Mouse (Mus musculus) brain, embryonic 14.5 days (tissue): ENCODE measurements around the gene Akap14. TPM values are rescaled to one million over a fixed set of nuclear protein-coding genes. Genes with fewer than 3 reads are reported as not detected.

ENCODE experiments used
- DNase-seq: peaks from one replicate; pipeline ENCODE4 v3.0.0-alpha.2; 2011; ENCODE audit warnings: low read depth
- CTCF ChIP-seq: fragments of 200-500 bp; IDR thresholded peaks from 2 replicates; pipeline ENCODE4 v1.5.1; 2012; ENCODE audit warnings: inconsistent platforms, mild to moderate bottlenecking, moderate library complexity, borderline replicate concordance; ENCODE audit not compliant: insufficient read depth, insufficient read length; ENCODE audit errors: extremely low read depth
- POLR2A ChIP-seq: fragments of 200-500 bp; IDR thresholded peaks from 2 replicates; pipeline ENCODE4 v1.6.1; 2012; ENCODE audit warnings: mild to moderate bottlenecking, inconsistent platforms, borderline replicate concordance; ENCODE audit not compliant: poor library complexity, insufficient read depth, insufficient read length, severe bottlenecking; ENCODE audit errors: extremely low read depth
- polyA plus RNA-seq: library from polyadenylated mRNA; depleted of rRNA; stranded (reverse); fragments of >200 nt; gene quantifications from 2 replicates; pipeline ENCODE4 v1.2.3, GENCODE M21; 2012; rRNA removed

Akap14 gene
- polyA plus RNA-seq, 1 experiment: 0.46 TPM

GRCm38 (mm10) chrX:37141732-37142131, 26.9 kb downstream of the Akap14 start:
- TF ChIP-seq CTCF: no peak
- no peak for TF ChIP-seq POLR2A
- no peak for DNase-seq

- peak; percentile 95 for DNase-seq
- TF ChIP-seq POLR2A: peak; percentile 30; the same call in 1 of the 2 replicates
- TF ChIP-seq CTCF: no peak
These were observed 41.8 kb downstream of the Akap14 start, which contains the start of gene Nkap for GRCm38 (mm10) chrX:37126671-37127358. Gene Nkap, plus strand, starts transcription at chrX:37126795.

- TF ChIP-seq CTCF (no peak), POLR2A (no peak)
These were observed 43.1 kb downstream of the Akap14 start for GRCm38 (mm10) chrX:37125511-37125910.

DNA sequence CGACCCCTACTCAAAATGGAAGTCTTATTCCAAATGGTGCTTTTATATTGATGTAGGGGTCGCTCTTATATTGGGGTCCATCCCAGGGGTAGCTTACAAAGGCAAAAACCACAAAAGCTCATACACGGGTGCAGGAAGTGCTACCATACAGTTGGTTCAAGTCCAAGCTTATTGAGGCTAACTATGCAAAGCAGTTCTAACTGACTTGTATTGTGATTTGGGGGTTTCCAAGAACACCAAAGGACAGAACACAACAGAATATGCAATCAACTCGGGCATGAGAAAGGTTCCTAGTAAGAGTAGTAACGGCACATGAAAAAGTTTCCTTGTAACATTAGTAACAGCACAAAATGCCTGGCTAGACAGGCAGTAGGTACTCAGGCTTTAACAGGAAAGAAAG, 48.4 kb downstream of the Akap14 start:
- no peak for TF ChIP-seq CTCF
- no peak for TF ChIP-seq POLR2A

More at GRCm38 (mm10) chrX:37125511-37125910, 43.1 kb downstream of the Akap14 start:
- DNase-seq: no peak

GRCm38 (mm10) chrX:37119585-37119984, 49.1 kb downstream of the Akap14 start:
- DNase-seq: no peak
- TF ChIP-seq CTCF (no peak), POLR2A (no peak)

More for the DNA sequence above, 48.4 kb downstream of the Akap14 start:
- DNase-seq: no peak

- TF ChIP-seq CTCF: no peak
- TF ChIP-seq POLR2A: no peak
- DNase-seq: no peak
These were observed 51.6 kb downstream of the Akap14 start for GRCm38 (mm10) chrX:37117085-37117484.

DNA sequence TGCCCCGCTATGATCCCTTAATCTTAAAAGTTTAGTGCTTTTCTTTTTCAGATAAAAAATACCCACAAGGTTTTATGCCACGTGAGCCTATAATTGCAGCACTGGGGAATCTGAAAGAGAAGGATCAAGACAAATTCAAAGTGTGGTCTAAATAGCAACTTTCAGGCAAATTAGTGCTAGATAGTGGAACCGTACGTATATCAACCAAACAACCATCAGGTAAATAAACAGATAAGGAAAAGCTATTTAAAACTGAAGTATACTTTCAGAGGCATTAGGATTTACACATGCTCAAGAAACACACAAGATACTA, 57.8 kb downstream of the Akap14 start:
- TF ChIP-seq CTCF: no peak
- no peak for TF ChIP-seq POLR2A
- no peak for DNase-seq

- peak; percentile 99 for DNase-seq
- TF ChIP-seq POLR2A (peak; percentile 39; the same call in 1 of the 2 replicates), CTCF (no peak)
These were observed 58.3 kb downstream of the Akap14 start, which contains the start of gene Upf3b for GRCm38 (mm10) chrX:37110193-37110880. Gene Upf3b, minus strand, starts transcription at chrX:37110322.

- TF ChIP-seq CTCF (no peak), POLR2A (no peak)
- DNase-seq: no peak
These were observed 59.0 kb downstream of the Akap14 start for GRCm38 (mm10) chrX:37109526-37110192.

DNA sequence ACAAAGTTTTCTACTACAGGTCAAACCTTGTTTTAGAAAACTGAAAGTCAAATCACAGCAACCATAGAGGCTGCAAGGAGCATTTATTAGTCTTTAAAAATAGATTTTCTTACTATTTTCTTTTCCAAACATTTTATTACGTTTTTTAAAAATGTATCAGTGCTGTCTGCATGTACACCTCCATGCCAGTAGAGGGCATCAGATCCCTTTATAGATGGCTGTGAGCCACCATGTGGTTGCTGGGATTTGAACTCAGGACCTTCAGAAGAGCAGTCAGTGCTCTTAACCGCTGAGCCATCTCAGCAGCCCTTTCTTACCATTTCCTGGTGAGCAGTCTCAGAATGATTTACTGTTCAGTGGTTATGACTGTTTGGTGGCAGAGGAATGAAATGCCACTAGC, 64.8 kb downstream of the Akap14 start:
- no peak for DNase-seq
- no peak for TF ChIP-seq CTCF
- TF ChIP-seq POLR2A: no peak

Other genes with a start within 250 kb of the Akap14 start
- 54.2 and 61.6 TPM in 2 replicates for gene Sept6, start 177.0 kb downstream of the Akap14 start, polyA plus RNA-seq
- gene Sowahd, start 120.0 kb downstream of the Akap14 start, polyA plus RNA-seq: not detected in 2 replicates
- 425 and 492 TPM in 2 replicates for gene Rpl39, start 83.4 kb downstream of the Akap14 start, polyA plus RNA-seq
- gene Upf3b, start 58.5 kb downstream of the Akap14 start, polyA plus RNA-seq: 31.2 and 37.8 TPM in 2 replicates
- gene Nkap, start 42.0 kb downstream of the Akap14 start, polyA plus RNA-seq: 6.8 and 14.4 TPM in 2 replicates
- 363 and 455 TPM in 2 replicates for gene Ndufa1, start 22.3 kb upstream of the Akap14 start, polyA plus RNA-seq
- 8.3 and 10.6 TPM in 2 replicates for gene Rnf113a1, start 22.4 kb upstream of the Akap14 start, polyA plus RNA-seq
- gene Gm9, start 42.2 kb upstream of the Akap14 start, polyA plus RNA-seq: not detected in 2 replicates
- not detected in 2 replicates for gene Rhox1, start 53.4 kb upstream of the Akap14 start, polyA plus RNA-seq
- gene Rhox2a, start 76.1 kb upstream of the Akap14 start, polyA plus RNA-seq: not detected in 2 replicates
- gene Rhox3a, start 81.1 kb upstream of the Akap14 start, polyA plus RNA-seq: not detected in 2 replicates
- gene Rhox4a, start 96.5 kb upstream of the Akap14 start, polyA plus RNA-seq: not detected in 2 replicates
- gene Rhox3a2, start 211.2 kb upstream of the Akap14 start, polyA plus RNA-seq: not detected in 2 replicates
- gene Rhox4a2, start 222.0 kb upstream of the Akap14 start, polyA plus RNA-seq: 0.10 and 0.30 TPM in 2 replicates
- not detected in 2 replicates for gene Rhox2b, start 243.2 kb upstream of the Akap14 start, polyA plus RNA-seq